Mouse (Mus musculus): ENCODE measurements around the gene Rhbdd2. TPM values are rescaled to one million over a fixed set of nuclear protein-coding genes. Genes with fewer than 3 reads are reported as not detected.

The Rhbdd2 gene
- polyA plus RNA-seq, 1 experiment from 2014 or later: 62.5 TPM

DNA sequence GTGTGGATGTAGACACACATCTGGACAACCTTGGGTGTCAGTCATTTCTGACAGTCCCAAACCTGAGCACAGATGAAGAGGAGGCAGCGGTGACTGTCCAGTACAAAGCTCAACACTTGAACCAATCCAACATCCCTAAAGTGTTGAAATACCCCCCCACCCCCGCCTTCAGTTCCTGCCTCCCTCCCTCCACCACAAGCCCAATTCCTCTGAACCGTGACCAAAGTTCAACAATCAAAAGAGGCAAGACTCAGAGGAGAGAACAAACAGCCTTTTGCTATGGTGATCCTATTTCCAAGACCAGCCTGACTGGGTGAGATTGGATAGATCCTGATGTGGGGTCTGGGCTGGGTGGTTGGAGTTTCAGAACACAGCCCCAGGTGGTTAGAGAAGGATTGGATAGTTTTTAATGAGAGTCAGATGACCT, 41.9 kb downstream of the Rhbdd2 start:
- H3K4me1 ChIP-seq: peaks cover 43% of the 10 kb centered on the region
- no peaks in the 10 kb centered on the region for H3K9me3 ChIP-seq (replicated peaks)
- WGBS: 32% methylated on average over 3 of the region's 3 CpGs
- no peak for DNase-seq (ENCODE audit: low spot score)
- peaks cover 5% of the 10 kb centered on the region; the same call in 1 of the 2 replicates for H3K27me3 ChIP-seq (ENCODE audit: low read depth, poor library complexity, severe bottlenecking)
- H3K27ac ChIP-seq: peak overlapping the region; percentile 81
- peak overlapping the region; percentile 36 for H3K4me3 ChIP-seq
- H3K36me3 ChIP-seq: no peaks in the 10 kb centered on the region

DNA sequence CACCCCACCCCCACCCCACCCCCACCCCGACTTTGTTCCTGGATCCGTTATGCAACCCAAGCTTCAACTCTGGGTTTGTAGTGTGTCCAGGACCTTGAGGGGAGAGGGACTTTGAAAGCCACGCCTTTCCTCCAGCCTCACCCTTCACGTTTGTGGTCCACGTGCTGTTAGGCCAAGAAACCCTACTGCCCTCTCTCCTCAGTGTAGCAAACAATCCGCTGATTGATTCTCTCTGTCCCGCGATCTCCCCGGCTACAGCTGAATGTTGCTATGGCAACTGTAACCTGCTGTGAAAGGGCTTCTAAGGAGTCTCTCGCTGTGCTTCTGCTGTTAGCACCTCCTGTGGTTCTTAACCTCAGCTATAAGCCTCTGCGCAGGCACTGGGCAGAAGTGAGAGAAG, 42.4 kb downstream of the Rhbdd2 start:
- Histone ChIP-seq H3K36me3 (no peaks in the 10 kb centered on the region), H3K27me3 (ENCODE audit: low read depth, poor library complexity, severe bottlenecking) (peaks cover 5% of the 10 kb centered on the region; the same call in 1 of the 2 replicates), H3K9me3 (replicated peaks) (no peaks in the 10 kb centered on the region), H3K4me3 (peak overlapping the region; percentile 36), H3K27ac (peak overlapping the region; percentile 81), H3K4me1 (peaks cover 39% of the 10 kb centered on the region)
- under 1% methylated on average over 11 of the region's 11 CpGs for WGBS
- DNase-seq (ENCODE audit: low spot score): peak; percentile 76

DNA sequence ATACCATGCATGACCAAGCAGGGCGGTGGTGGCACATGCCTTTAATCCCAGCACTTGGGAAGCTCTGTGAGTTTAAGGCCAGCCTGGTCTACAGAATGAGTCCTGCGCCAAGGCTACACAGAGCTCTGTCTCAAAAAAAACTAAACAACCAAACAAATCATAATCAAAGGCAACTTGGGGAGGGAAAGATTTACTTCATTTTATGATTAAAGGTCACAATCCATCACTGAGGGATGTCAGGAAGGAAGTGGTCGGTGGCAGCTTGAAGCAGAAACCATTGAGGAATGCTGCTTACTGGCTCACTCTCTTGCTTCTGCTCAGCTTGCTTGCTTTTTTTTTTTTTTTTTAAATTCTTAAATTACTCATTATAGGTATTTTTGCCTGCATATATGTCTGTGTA, 44.3 kb downstream of the Rhbdd2 start:
- 82% methylated on average over 3 of the region's 3 CpGs for whole genome bisulfite sequencing
- Histone ChIP-seq H3K27ac (no peak overlapping the region), H3K27me3 (ENCODE audit: low read depth, poor library complexity, severe bottlenecking) (peaks cover 5% of the 10 kb centered on the region; the same call in 1 of the 2 replicates), H3K36me3 (no peaks in the 10 kb centered on the region), H3K4me3 (no peak overlapping the region), H3K9me3 (replicated peaks) (no peaks in the 10 kb centered on the region), H3K4me1 (peaks cover 35% of the 10 kb centered on the region)
- DNase-seq (ENCODE audit: low spot score): no peak

DNA sequence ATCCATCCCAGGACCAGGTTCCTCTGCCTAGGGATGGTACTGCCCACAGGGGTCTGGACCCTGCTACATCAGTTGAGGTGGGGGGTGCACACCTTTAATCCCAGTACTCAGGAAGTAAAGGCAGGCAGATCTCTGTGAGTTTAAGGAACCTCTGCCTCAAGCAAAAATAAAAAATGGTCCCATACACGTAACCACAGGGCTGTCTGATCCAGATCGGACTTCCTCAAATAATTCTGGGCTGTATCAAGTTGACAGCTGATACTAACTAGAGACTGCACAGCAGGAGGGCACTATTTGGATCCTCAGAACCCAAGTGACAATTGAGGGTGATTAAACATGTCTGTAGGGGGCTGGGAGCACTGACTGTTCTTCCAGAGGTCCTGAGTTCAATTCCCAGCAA, 44.8 kb downstream of the Rhbdd2 start:
- DNase-seq (ENCODE audit: low spot score): no peak
- no peaks in the 10 kb centered on the region for H3K9me3 ChIP-seq (replicated peaks)
- peaks cover 5% of the 10 kb centered on the region; the same call in 1 of the 2 replicates for H3K27me3 ChIP-seq (ENCODE audit: low read depth, poor library complexity, severe bottlenecking)
- peaks cover 35% of the 10 kb centered on the region for H3K4me1 ChIP-seq
- WGBS: 86% methylated on average over 2 of the region's 2 CpGs
- no peaks in the 10 kb centered on the region for H3K36me3 ChIP-seq
- no peak overlapping the region for H3K27ac ChIP-seq
- no peak overlapping the region for H3K4me3 ChIP-seq

DNA sequence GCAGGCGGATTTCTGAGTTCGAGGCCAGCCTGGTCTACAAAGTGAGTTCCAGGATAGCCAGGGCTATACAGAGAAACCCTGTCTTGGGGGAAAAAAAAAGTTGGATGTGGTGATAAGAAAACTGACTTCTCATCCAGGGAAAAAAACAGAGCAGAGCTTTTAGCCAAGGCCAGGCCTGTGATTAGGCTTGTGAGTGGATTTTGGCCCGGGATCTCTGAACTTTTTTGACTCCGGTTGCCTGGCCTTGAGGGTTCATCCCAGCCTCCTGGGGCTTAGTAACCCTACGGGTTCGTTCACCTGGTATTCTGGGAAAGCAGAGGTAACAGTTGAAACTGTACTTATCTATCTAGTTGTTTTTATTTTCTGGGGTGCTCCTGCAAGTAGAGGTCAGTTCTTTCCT, 46.1 kb downstream of the Rhbdd2 start:
- Histone ChIP-seq H3K27me3 (ENCODE audit: low read depth, poor library complexity, severe bottlenecking) (peaks cover 5% of the 10 kb centered on the region; the same call in 1 of the 2 replicates), H3K27ac (no peak overlapping the region), H3K9me3 (replicated peaks) (no peaks in the 10 kb centered on the region), H3K4me3 (no peak overlapping the region), H3K36me3 (no peaks in the 10 kb centered on the region), H3K4me1 (peaks cover 28% of the 10 kb centered on the region)
- no peak for DNase-seq (ENCODE audit: low spot score)
- WGBS: 92% methylated on average over 6 of the region's 6 CpGs

DNA sequence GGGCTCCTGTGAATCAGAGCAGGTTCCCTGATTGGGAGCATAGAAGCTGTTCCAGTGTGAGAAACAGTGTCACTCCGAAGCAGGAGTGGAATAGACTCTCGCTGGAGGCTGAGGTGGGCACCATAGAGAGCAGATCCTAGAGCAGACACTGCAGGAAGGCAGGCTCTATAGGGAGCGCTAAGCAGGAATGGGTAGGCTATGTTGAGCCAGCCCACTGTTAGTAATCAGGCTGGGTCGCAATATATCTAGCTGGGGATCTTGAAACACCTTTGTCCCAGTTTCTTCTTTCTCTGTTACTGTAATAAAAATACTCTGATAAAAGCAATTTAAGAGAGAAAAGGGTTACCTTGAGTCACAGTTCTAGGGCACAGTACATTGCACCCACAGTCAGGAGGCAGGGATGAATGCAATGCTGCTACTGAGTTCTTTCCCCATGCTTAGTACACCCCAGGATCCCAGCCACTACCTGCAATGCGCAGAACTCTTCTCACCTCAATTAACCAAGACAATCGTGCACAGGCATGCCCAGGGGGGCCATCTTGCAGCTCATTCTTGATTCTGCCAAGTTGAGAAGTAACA, 48.6 kb downstream of the Rhbdd2 start:
- Histone ChIP-seq H3K27ac (no peak overlapping the region), H3K36me3 (no peaks in the 10 kb centered on the region), H3K4me1 (peaks cover 2% of the 10 kb centered on the region; the same call in 1 of the 2 replicates), H3K27me3 (ENCODE audit: low read depth, poor library complexity, severe bottlenecking) (no peaks in the 10 kb centered on the region), H3K9me3 (replicated peaks) (no peaks in the 10 kb centered on the region), H3K4me3 (no peak overlapping the region)
- no peak for DNase-seq (ENCODE audit: low spot score)
- 83% methylated on average over 6 of the region's 6 CpGs for WGBS

DNA sequence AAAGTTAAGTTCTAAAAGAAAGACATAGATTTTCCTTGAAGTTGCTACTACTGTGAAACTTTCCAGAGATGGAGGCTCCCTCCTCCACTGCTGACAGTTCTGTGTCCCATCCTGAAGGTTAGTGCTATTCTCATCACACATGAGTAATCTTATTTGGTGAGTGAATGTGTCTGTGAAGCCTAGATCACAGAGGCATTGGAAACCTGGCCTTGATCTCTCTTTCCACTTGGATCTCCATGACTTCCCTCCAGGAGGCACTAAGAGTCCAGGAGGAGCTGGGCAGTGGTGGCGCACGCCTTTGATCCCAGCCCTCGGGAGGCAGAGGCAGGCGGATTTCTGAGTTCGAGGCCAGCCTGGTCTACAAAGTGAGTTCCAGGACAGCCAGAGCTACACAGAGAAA, 49.6 kb downstream of the Rhbdd2 start:
- Histone ChIP-seq H3K9me3 (replicated peaks) (no peaks in the 10 kb centered on the region), H3K36me3 (no peaks in the 10 kb centered on the region), H3K27ac (no peak overlapping the region), H3K27me3 (ENCODE audit: low read depth, poor library complexity, severe bottlenecking) (no peaks in the 10 kb centered on the region), H3K4me3 (no peak overlapping the region), H3K4me1 (no peaks in the 10 kb centered on the region)
- no peak for DNase-seq (ENCODE audit: low spot score)
- WGBS: 92% methylated on average over 5 of the region's 5 CpGs

DNA sequence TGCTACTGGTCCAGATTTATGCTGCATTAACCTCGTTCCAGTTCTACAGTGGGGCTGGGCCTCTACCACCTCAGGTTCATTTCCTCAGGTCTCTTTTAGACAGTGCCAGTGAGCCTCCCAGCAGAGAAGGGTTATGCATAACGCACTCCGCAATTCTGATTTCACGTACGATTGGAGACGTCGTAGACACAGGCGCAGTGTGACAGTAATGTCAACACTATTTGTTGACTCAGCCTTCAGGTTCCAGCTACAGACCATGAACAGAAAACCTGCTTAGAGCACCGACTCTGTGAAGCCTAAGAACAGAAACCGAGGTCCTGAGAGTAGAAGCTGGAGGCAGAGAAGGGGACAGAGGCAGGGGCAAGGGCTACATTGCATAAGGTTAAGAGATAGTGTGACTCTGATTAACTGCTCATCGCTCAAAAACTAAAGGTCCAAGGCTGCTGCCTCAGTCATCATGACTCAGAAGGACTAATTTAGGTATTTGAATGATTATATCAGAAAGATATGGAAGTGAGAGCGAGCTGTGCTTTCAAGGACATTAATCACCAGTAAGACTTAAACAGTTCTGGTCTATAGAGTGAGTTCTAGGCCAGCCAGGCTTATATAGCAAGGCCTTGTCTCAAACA, 50.6 kb downstream of the Rhbdd2 start:
- peaks cover 2% of the 10 kb centered on the region for H3K4me1 ChIP-seq
- H3K36me3 ChIP-seq: no peaks in the 10 kb centered on the region
- no peaks in the 10 kb centered on the region for H3K9me3 ChIP-seq (replicated peaks)
- no peak for DNase-seq (ENCODE audit: low spot score)
- 92% methylated on average over 12 of the region's 12 CpGs for WGBS
- H3K4me3 ChIP-seq: no peak overlapping the region
- no peaks in the 10 kb centered on the region for H3K27me3 ChIP-seq (ENCODE audit: low read depth, poor library complexity, severe bottlenecking)
- H3K27ac ChIP-seq: no peak overlapping the region

DNA sequence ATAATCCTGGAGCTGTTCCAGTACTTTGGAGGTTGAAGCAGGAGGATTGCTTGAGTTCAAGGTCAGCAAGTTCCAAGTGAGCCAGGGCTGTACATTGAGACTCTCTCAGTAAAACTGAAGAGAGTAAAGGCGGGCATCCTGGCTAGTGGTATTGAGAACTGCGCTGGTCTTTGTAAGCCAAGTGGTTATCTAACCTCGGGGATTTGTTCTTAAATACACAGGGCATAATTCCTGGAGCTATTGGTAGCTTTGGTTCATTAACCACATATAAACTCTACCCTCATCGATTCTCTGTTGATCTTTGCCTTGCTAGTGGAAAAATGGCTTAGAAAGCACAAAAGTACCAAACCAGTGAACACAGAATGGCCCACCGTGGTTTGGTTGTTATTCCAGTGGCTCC, 58.0 kb downstream of the Rhbdd2 start:
- peaks cover 29% of the 10 kb centered on the region for H3K4me1 ChIP-seq
- 95% methylated on average over 5 of the region's 5 CpGs for WGBS
- DNase-seq (ENCODE audit: low spot score): no peak
- no peaks in the 10 kb centered on the region for H3K9me3 ChIP-seq (replicated peaks)
- peaks cover 11% of the 10 kb centered on the region for H3K36me3 ChIP-seq
- H3K4me3 ChIP-seq: peak overlapping the region; percentile 73
- no peaks in the 10 kb centered on the region for H3K27me3 ChIP-seq (ENCODE audit: low read depth, poor library complexity, severe bottlenecking)
- H3K27ac ChIP-seq: no peak overlapping the region

DNA sequence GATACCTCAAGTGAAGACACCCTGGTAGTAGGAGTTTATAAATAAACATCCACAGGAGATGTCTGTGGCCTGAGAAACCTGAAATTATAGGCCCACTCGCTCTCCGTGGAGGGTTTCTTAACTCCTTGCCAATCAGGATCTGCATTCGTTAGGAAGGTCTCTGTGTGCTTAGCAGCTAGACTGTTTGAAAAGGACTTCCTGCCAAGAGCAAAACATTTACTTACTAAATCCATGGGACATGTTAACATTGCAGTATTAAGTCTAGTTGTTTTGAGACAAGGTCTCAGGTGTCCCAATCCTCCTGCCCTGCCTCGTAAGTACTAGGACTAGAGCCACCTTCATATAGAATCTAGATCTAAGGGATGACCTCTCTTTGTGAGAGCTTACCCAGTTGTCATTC, 58.8 kb downstream of the Rhbdd2 start:
- H3K9me3 ChIP-seq (replicated peaks): no peaks in the 10 kb centered on the region
- peaks cover 31% of the 10 kb centered on the region for H3K4me1 ChIP-seq
- no peak overlapping the region for H3K4me3 ChIP-seq
- no peak overlapping the region for H3K27ac ChIP-seq
- H3K36me3 ChIP-seq: peaks cover 11% of the 10 kb centered on the region
- 91% methylated on average over 4 of the region's 4 CpGs for WGBS
- no peaks in the 10 kb centered on the region for H3K27me3 ChIP-seq (ENCODE audit: low read depth, poor library complexity, severe bottlenecking)
- DNase-seq (ENCODE audit: low spot score): no peak

DNA sequence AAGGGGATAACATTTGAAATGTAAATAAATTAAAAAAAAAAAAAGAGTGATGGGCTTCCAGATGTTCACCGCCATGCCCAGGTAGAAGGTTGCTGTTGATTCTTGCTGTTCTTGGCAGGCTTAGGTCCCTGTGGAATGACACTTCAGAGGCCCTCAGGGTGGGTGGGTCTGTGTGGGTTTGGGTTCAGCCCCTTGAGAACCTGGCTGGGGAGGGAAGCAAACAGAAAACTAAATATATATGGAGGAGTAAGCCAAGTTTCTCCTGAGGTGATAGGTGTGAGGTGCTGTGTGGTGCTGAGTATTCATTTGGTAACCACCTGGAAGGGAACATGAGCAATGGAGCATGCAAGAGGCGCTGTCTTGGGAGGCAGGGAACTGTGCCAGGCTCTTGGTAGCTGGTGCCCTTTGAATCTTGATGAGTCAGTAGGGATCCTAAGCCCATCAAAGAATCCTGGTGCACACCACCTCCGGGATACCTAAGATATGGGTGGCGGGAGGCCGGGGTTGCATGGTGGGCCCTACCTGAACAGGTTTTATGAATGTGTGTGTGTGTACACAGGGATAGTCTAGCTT, 60.9 kb downstream of the Rhbdd2 start:
- no peaks in the 10 kb centered on the region for H3K27me3 ChIP-seq (ENCODE audit: low read depth, poor library complexity, severe bottlenecking)
- no peaks in the 10 kb centered on the region for H3K9me3 ChIP-seq (replicated peaks)
- H3K27ac ChIP-seq: no peak overlapping the region
- no peak for DNase-seq (ENCODE audit: low spot score)
- peaks cover 18% of the 10 kb centered on the region for H3K36me3 ChIP-seq
- peaks cover 25% of the 10 kb centered on the region for H3K4me1 ChIP-seq
- H3K4me3 ChIP-seq: no peak overlapping the region
- 96% methylated on average over 5 of the region's 5 CpGs for WGBS

DNA sequence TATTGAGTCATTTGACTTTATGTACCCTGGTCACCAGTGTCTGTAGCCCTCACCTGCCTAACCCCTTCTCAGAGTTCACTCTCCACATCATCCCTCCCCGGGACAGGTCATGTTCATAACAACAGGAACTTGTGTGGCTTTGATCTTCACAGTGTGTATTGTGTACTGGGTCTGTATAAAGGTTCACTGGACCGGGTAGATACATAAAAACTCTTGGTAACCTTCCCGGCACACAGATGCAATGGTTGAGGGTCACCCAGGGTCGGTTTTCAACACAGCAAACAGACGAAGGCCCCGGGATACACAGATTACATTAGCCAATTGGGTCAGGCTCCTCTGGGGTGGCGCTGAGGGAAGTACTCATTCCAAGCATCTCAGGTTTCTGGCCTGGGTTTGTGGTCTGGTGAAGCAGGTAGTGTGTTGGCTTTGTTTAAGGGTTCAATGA, 62.9 kb downstream of the Rhbdd2 start:
- DNase-seq (ENCODE audit: low spot score): no peak
- Histone ChIP-seq H3K36me3 (peaks cover 38% of the 10 kb centered on the region), H3K27me3 (ENCODE audit: low read depth, poor library complexity, severe bottlenecking) (no peaks in the 10 kb centered on the region), H3K9me3 (replicated peaks) (no peaks in the 10 kb centered on the region), H3K4me3 (no peak overlapping the region), H3K27ac (no peak overlapping the region), H3K4me1 (peaks cover 13% of the 10 kb centered on the region)
- WGBS: 73% methylated on average over 7 of the region's 7 CpGs
